Mouse (Mus musculus) embryonic facial prominence, embryonic 14.5 days (tissue): Measurements from ENCODE around the gene Tlcd2. TPM values are rescaled to one million over a fixed set of nuclear protein-coding genes. Genes with fewer than 3 reads are reported as not detected.

Source experiments
- ATAC-seq: fragments of 200-750 bp; cut with Nextera tagmentation; 2 replicates; pipeline ENCODE4 v1.8.0; 2017; ENCODE audit warnings: low read depth, moderate number of reproducible peaks, moderate TSS enrichment
- DNase-seq: peaks from one replicate; pipeline ENCODE4 v3.0.0-alpha.2; 2015; ENCODE audit warnings: low spot score
- H3K27ac ChIP-seq: fragments of 300-500 bp; sonication (generic); replicated peaks from 2 replicates; pipeline ENCODE4 v1.5.1; 2014; ENCODE audit warnings: low read depth, mild to moderate bottlenecking, low read length, moderate library complexity
- H3K27me3 ChIP-seq: fragments of 300-500 bp; sonication (generic); replicated peaks from 2 replicates; pipeline ENCODE4 v1.6.1; 2014; ENCODE audit warnings: low read length; ENCODE audit not compliant: control insufficient read depth, insufficient read depth
- H3K36me3 ChIP-seq: fragments of 300-500 bp; sonication (generic); 2 replicates; pipeline ENCODE4 v1.6.1; 2014; ENCODE audit warnings: low read length, mixed read lengths; ENCODE audit not compliant: control insufficient read depth, insufficient read depth
- H3K4me1 ChIP-seq: fragments of 300-500 bp; sonication (generic); 2 replicates; pipeline ENCODE4 v1.6.1; 2014; ENCODE audit warnings: antibody characterized with exemption, low read length; ENCODE audit not compliant: control insufficient read depth, insufficient read depth
- H3K4me2 ChIP-seq: fragments of 300-500 bp; sonication (generic); 2 replicates; pipeline ENCODE4 v1.6.1; 2014; ENCODE audit warnings: low read depth, mild to moderate bottlenecking, low read length, moderate library complexity, mixed read lengths
- H3K4me3 ChIP-seq: fragments of 300-500 bp; sonication (generic); 2 replicates; pipeline ENCODE4 v1.5.1; 2014; ENCODE audit warnings: low read depth, mild to moderate bottlenecking, low read length
- H3K9ac ChIP-seq: fragments of 300-500 bp; sonication (generic); 2 replicates; pipeline ENCODE4 v1.6.1; 2014; ENCODE audit warnings: low read depth, mild to moderate bottlenecking, low read length, moderate library complexity, mixed read lengths
- H3K9me3 ChIP-seq: fragments of 300-500 bp; sonication (generic); 2 replicates; pipeline ENCODE4 v1.6.1; 2016; ENCODE audit warnings: low read length; ENCODE audit not compliant: control insufficient read depth
- WGBS: fragments of 180-500 bp; shearing (Covaris S2); extraction: QIAGEN DNeasy Blood & Tissue Kit; methylation state at CpG from one replicate; pipeline ENCODE4 v1.1.7; 2014; 5-methylcytosine and 5-hydroxymethylcytosine counted together
- polyA plus RNA-seq: library from polyadenylated mRNA; unstranded; fragments of >200 nt; fragmentation: Nextera tagmentation; extraction: Ambion mirVana; gene quantifications from 2 replicates; pipeline ENCODE4 v1.2.1, GENCODE M21; 2014

Gene Tlcd2
- polyA plus RNA-seq, 1 experiment from 2014 or later = 19.1 TPM

- no peaks in the 10 kb centered on the region for H3K36me3 ChIP-seq
- H3K9ac ChIP-seq = no peak overlapping the region
- ATAC-seq (no peak), DNase-seq (no peak)
- H3K4me1 ChIP-seq = peaks cover 25% of the 10 kb centered on the region
- WGBS = 90% methylated on average over 3 of the region's 3 CpGs
- H3K4me2 ChIP-seq = no peak overlapping the region
- no peak overlapping the region for H3K27ac ChIP-seq
- H3K4me3 ChIP-seq = no peak overlapping the region
- H3K27me3 ChIP-seq = no peaks in the 10 kb centered on the region
- H3K9me3 ChIP-seq = no peaks in the 10 kb centered on the region
These were observed 38.4 kb upstream of the Tlcd2 start for GRCm38 (mm10) chr11:75423091-75423490.

GRCm38 (mm10) chr11:75424033-75424432 lies 37.5 kb upstream of the Tlcd2 start:
- DNase-seq = no peak
- Histone ChIP-seq H3K27ac (no peak overlapping the region), H3K4me3 (no peak overlapping the region), H3K9ac (no peak overlapping the region), H3K4me1 (peaks cover 25% of the 10 kb centered on the region), H3K4me2 (no peak overlapping the region), H3K36me3 (no peaks in the 10 kb centered on the region), H3K27me3 (no peaks in the 10 kb centered on the region), H3K9me3 (no peaks in the 10 kb centered on the region)
- ATAC-seq = no peak
- 91% methylated on average over 9 of the region's 9 CpGs for WGBS

- Histone ChIP-seq H3K9me3 (no peaks in the 10 kb centered on the region), H3K27me3 (no peaks in the 10 kb centered on the region), H3K4me2 (no peak overlapping the region), H3K36me3 (no peaks in the 10 kb centered on the region), H3K4me3 (no peak overlapping the region), H3K9ac (no peak overlapping the region), H3K4me1 (peaks cover 25% of the 10 kb centered on the region), H3K27ac (no peak overlapping the region)
- WGBS = 89% methylated on average over 3 of the region's 3 CpGs
- ATAC-seq (no peak), DNase-seq (no peak)
These were observed 37.1 kb upstream of the Tlcd2 start for GRCm38 (mm10) chr11:75424459-75424858.

GRCm38 (mm10) chr11:75429019-75429705 lies 32.4 kb upstream of the Tlcd2 start:
- H3K4me3 ChIP-seq = no peak overlapping the region
- no peaks in the 10 kb centered on the region for H3K4me1 ChIP-seq
- DNase-seq = no peak
- peaks cover under 1% of the 10 kb centered on the region; the same call in 1 of the 2 replicates for H3K9me3 ChIP-seq
- no peaks in the 10 kb centered on the region for H3K27me3 ChIP-seq
- 84% methylated on average over 9 of the region's 9 CpGs for WGBS
- no peak for ATAC-seq
- H3K36me3 ChIP-seq = no peaks in the 10 kb centered on the region
- H3K9ac ChIP-seq = no peak overlapping the region
- H3K27ac ChIP-seq = no peak overlapping the region
- no peak overlapping the region for H3K4me2 ChIP-seq

GRCm38 (mm10) chr11:75431307-75431706 lies 30.2 kb upstream of the Tlcd2 start:
- ATAC-seq (peak; percentile 71), DNase-seq (peak; percentile 63)
- no peaks in the 10 kb centered on the region for H3K27me3 ChIP-seq
- H3K9me3 ChIP-seq = peaks cover 4% of the 10 kb centered on the region; the same call in 1 of the 2 replicates
- H3K27ac ChIP-seq = no peak overlapping the region
- WGBS = 72% methylated on average over 11 of the region's 11 CpGs
- no peak overlapping the region for H3K4me3 ChIP-seq
- H3K9ac ChIP-seq = no peak overlapping the region
- H3K4me1 ChIP-seq = no peaks in the 10 kb centered on the region
- H3K36me3 ChIP-seq = no peaks in the 10 kb centered on the region
- no peak overlapping the region for H3K4me2 ChIP-seq

- DNase-seq = no peak
These were observed 27.4 kb upstream of the Tlcd2 start for GRCm38 (mm10) chr11:75434138-75434537.

GRCm38 (mm10) chr11:75438194-75438593 lies 23.3 kb upstream of the Tlcd2 start:
- 76% methylated on average over 13 of the region's 13 CpGs for WGBS
- no peaks in the 10 kb centered on the region for H3K4me1 ChIP-seq
- no peak overlapping the region for H3K4me3 ChIP-seq
- no peaks in the 10 kb centered on the region for H3K27me3 ChIP-seq
- H3K27ac ChIP-seq = no peak overlapping the region
- peaks cover 15% of the 10 kb centered on the region for H3K36me3 ChIP-seq
- no peak overlapping the region for H3K9ac ChIP-seq
- H3K4me2 ChIP-seq = no peak overlapping the region
- peaks cover 4% of the 10 kb centered on the region; the same call in 1 of the 2 replicates for H3K9me3 ChIP-seq
- ATAC-seq (no peak), DNase-seq (no peak)

More at GRCm38 (mm10) chr11:75434138-75434537, 27.4 kb upstream of the Tlcd2 start:
- Histone ChIP-seq H3K27me3 (no peaks in the 10 kb centered on the region), H3K27ac (no peak overlapping the region), H3K36me3 (no peaks in the 10 kb centered on the region), H3K4me2 (no peak overlapping the region), H3K4me3 (no peak overlapping the region), H3K9ac (no peak overlapping the region), H3K4me1 (no peaks in the 10 kb centered on the region), H3K9me3 (peaks cover 4% of the 10 kb centered on the region; the same call in 1 of the 2 replicates)
- WGBS = 83% methylated on average over 5 of the region's 5 CpGs
- ATAC-seq = no peak

- Histone ChIP-seq H3K36me3 (peaks cover 15% of the 10 kb centered on the region), H3K4me3 (no peak overlapping the region), H3K4me2 (no peak overlapping the region), H3K9ac (no peak overlapping the region), H3K27ac (no peak overlapping the region), H3K4me1 (no peaks in the 10 kb centered on the region), H3K27me3 (no peaks in the 10 kb centered on the region), H3K9me3 (peaks cover 4% of the 10 kb centered on the region; the same call in 1 of the 2 replicates)
- WGBS = 88% methylated on average over 3 of the region's 3 CpGs
- ATAC-seq (no peak), DNase-seq (no peak)
These were observed 22.7 kb upstream of the Tlcd2 start for GRCm38 (mm10) chr11:75438804-75439203.

GRCm38 (mm10) chr11:75439363-75439762 lies 22.2 kb upstream of the Tlcd2 start, which contains the start of gene Serpinf2:
Serpinf2 (minus strand) TSS chr11:75439591.
- 90% methylated on average over 6 of the region's 6 CpGs for WGBS
- no peak within 1 kb of the TSS for H3K27ac ChIP-seq
- no peak within 1 kb of the TSS for H3K4me3 ChIP-seq
- ATAC-seq (no peak), DNase-seq (no peak)
- H3K4me2 ChIP-seq = no peak within 1 kb of the TSS
- no peaks in the 10 kb centered on the region for H3K4me1 ChIP-seq
- no peak within 1 kb of the TSS for H3K9ac ChIP-seq
- H3K27me3 ChIP-seq = no peaks in the 10 kb centered on the region
- peaks cover 1% of the 10 kb centered on the region; the same call in 1 of the 2 replicates for H3K9me3 ChIP-seq
- peaks cover 20% of the 10 kb centered on the region for H3K36me3 ChIP-seq
